Mouse (Mus musculus) c-Kit-positive CD71-negative TER-119-negative erythroid progenitor cells, embryonic 14.5 days (primary cell): Measurements from ENCODE around the gene Arl2bp.

Source experiments
- DNase-seq: peaks from one replicate; pipeline ENCODE4 v3.0.0-alpha.2; 2013; ENCODE audit warnings: low read depth

Gene Arl2bp

DNA sequence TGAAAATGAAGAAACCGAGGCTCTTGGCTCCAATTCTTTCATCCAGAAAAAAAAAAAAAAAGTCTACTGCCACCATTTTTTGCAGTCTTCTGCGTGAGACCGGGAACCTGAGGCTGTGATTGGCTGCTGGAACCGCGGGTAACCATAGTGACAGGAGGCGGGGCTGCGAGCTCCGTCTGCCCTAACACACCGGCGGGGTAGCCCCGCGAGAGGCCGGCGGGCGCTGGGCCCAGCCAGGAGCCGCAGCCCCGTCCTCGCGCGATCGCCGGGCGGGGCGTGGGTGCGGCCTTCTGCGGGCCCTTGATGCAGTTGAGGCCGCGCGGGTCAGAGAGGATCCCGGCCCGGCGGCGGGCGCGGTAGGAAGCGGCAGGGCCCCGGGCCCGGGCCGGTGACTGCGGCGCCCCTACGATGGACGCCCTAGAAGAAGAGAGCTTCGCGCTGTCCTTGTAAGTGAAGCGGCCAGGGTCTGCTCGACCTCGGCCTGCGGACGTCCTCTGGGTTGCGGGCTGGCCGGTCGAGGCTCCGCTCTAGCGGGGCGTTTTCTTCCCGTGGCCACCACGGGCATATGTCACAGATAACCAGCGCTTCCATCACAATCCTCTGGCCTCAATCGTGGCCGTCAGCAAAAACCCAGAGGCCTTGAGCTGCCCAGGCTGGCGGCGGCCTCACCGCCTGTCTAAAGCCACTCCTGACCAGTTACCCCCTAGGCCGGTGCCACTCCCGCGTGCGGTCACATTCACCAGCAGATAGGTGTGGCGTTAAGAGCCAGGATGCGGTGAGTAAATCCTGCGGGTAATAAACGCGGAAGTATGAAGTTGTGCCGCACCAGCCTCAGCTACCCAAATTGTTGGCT, at the start of gene Arl2bp:
TSS of gene Arl2bp (plus strand) at position 145 of the 853 bp plus-strand sequence.
- DNase-seq = peak; percentile 85

GRCm38 (mm10) chr8:94624885-94625284, 41.5 kb upstream of the Arl2bp start:
- DNase-seq = no peak

DNA sequence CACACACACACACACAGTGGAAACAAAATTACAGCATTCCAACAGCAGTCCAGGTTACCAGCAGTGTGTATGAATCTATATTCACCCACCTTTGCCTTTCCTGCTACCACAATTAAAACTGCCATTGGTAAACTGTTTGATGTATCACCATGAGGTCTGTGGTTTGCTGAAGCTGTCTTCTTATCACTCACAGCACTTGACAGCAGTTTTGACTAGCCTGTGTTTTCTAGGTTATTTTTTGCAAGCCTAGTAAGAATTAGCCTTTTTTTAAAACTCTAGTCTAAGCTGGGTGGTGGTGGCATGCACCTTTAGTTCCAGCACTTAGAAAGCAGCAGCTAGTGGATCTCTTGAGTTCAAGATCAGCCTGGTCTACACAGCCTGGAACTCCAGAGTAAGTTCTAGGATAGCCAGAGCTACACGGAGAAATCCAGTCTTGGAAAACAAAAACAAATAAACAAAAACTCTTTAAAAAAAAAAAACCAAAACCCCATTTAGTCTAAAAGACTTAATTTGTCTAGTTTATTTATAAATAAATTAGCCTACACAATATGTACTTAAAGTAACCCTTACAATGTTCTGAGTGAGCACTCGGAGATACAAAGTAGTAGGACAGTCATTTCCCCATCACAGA, 32.7 kb upstream of the Arl2bp start:
- no peak for DNase-seq

DNA sequence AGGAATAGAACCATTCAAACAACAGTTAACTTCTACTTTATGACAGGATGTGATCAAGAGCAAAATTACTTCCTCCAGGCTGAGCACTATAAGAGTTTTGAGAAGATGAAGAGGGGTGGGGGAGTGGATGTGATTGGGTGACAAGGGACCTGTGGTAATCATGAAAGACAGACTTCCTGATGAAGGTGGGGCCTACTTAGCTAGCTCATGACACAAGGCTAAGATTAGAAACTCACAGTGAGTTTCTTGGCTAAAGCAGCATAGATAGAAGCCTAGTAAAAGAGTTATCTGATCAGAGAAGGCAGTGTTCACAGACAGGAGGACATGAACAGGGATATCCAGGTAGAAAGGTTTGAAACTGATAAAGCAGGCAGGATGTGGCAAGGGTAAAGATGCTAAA, 32.2 kb upstream of the Arl2bp start:
- peak; percentile 30 for DNase-seq

- no peak for DNase-seq
Measured at GRCm38 (mm10) chr8:94641183-94641582, 25.2 kb upstream of the Arl2bp start.

DNA sequence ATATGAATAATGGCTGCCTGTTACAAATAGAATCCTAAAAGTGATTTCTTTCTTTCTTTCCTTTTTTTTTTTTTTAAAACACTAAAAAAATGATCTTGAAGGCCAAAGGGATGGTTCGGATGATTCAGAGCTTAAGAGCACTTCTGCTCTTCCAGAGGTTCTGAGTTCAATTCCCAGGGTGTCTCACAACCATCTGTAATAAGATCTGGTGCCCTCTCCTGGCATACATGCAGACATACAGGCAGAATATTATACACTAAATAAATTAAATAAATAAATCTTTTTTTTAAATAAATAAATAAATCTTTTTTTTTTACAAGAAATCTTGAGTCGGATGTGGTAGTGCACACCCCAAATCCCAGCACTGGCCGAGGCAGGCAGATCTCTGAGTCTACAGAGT, 24.5 kb upstream of the Arl2bp start:
- DNase-seq = no peak

DNA sequence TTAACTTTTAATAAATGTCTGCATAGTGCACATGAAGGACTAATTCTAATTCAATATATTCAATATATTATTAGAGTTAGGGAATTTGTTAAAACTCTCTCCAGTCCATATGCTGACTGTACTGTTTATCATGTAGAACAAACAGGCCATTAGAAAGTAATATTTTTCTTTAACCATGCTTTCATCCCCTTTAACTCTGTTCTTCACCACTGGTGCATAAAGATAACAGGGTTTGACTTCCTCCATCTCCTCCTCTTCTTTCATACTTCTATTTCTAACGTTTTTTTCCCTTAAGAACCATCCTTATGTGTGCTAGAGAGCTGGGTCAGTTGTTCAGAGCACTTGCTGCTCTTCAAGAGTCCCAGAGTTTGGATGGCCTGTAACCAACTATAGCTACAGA, 21.2 kb upstream of the Arl2bp start:
- no peak for DNase-seq

DNA sequence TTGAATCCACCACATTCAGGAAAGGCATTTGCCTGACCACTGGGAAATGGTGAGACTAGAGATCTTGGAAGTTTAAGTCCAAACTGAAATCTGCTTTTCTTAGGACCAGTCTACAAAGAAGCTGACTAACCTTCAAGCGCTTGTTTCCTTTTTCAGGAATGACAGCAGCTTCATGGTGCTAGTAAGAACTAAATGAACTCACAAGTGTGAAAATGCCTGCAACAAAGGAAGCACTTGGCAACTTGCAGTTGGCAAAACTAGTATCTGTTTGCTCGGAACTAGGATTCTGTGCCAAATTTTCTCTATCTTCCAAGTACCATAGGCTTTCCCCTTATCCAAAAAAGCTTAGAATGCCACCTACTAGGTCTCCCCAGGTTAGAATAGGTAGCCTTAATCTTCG, 20.2 kb upstream of the Arl2bp start:
- no peak for DNase-seq

- DNase-seq = no peak
Measured at GRCm38 (mm10) chr8:94649496-94649895, 16.9 kb upstream of the Arl2bp start.

GRCm38 (mm10) chr8:94652951-94653350, 13.4 kb upstream of the Arl2bp start:
- DNase-seq = no peak

- no peak for DNase-seq
Measured at GRCm38 (mm10) chr8:94654994-94655393, 11.4 kb upstream of the Arl2bp start.

- DNase-seq = no peak
Measured at GRCm38 (mm10) chr8:94658031-94658430, 8.4 kb upstream of the Arl2bp start.

- DNase-seq = no peak
Measured at GRCm38 (mm10) chr8:94660418-94660817, 6.0 kb upstream of the Arl2bp start.

- no peak for DNase-seq
Measured at GRCm38 (mm10) chr8:94664722-94665121, 1.7 kb upstream of the Arl2bp start.

DNA sequence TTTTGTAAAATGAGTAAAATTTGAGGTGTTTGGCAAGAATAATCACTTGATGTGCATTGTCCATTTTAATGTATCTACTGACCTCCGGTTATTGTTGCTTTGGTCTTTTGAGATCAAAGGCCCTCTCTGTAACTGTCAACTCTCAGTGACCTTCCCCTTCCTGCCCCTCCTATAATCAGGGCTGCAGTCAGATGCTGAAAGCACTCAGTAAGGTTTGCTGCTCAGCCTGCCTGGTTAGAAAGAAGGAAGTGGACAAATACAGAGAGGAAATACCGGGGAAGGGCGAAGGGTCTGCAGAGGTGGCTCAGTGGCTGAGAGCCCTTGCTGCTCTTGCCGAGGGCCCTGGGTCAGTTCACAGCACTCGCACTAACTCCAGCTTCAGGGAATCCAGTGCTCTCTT, 8.0 kb downstream of the Arl2bp start:
- DNase-seq = no peak

DNA sequence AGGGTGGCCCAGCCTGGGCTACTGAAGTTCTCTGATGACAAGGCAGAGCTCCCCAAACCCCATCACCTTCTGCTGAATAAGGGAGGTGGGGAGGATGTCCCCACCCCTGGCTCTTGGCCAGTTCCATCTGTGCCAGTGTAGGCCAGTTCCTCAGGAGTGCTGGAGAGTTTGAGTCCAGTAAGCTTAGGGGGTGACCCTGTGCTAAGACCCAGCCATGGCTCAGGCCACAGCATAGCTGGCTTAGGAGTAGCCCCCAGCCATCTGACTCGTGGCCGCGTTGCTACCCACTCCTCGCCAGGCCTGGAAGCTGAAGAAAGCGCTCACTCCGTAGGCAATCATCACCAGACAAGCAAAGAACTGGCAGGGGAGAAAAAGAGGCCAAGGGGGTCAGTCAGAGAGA, 9.5 kb downstream of the Arl2bp start:
- DNase-seq = no peak

DNA sequence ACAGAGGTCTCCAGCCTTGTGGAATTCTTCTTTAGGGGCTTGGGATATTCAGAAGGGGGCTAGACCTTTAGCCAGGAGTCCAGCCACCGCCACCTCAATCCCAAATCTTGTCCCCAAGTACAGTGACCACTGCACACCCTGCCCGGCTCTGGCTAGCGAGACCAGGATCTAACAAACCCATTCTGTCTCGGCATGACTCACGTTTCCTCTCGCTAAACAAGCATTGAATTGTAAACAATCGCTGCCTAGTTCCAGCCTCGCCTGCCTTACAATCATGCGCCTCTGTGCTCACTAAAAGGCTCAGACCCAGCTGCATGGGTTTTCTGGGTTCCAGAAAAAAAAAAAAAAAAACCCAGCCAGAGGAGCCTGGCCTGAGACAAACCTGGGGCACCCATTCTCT, 12.2 kb downstream of the Arl2bp start:
- no peak for DNase-seq

GRCm38 (mm10) chr8:94680414-94680813, 14.0 kb downstream of the Arl2bp start:
- DNase-seq = no peak

DNA sequence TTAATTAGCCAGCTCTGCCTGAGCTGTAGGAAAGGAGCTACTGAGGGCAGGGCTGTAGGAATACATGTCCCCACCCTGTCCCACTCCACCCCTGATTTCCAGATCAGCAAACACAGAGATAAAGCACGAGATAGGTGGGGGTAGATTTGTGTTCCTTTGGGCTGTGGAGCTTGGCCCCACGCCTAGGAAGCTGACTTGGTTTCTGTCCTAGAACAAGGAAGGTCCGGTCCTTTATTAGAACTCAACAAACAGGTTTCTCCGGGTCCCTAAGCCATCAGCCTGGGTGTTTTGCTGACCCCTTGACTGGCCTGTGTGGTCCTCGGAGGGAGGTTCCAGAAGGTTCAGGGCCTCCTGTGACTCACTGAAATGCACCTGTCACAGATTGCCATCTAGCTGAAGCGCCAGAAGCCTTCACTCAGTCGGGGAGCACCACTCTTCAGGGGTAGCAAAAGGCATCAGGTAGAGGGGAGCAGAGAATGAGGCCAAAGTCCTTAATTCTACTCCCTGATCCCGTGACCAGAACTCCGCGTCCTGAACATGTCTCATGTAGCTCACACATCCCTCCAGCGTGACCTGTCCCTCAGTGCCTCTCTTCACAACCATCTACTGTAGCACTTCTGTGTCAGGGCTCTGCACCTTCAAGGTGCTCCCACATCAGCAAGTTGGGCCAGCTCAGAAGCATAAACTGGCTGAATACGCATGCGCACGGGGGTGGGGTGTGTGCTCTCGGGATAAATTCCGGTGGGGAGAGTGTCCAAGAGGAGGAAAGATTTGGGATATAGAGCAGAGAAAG, 16.5 kb downstream of the Arl2bp start:
- DNase-seq = no peak

GRCm38 (mm10) chr8:94684287-94684686, 17.9 kb downstream of the Arl2bp start:
- DNase-seq = no peak

DNA sequence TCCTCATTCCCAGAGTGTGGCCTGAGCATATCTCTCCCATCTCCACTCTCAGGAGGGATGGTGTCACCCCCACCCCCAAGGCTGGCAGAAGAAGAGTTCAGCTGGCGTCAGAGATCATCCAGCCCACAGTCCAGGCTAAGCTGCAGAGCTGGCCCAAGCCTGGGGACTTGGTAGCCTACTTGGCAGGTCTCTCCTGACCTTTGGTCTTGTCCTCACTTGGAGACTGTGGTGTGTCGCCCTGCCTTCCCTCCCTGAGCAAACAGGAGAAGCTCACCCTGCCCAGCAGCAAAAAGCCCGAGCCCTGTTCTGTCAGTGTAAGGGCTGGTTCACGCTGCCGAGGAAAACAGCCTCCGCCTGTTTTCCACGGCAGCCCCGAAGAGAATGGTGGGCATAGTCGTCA, 19.6 kb downstream of the Arl2bp start:
- DNase-seq = no peak

DNA sequence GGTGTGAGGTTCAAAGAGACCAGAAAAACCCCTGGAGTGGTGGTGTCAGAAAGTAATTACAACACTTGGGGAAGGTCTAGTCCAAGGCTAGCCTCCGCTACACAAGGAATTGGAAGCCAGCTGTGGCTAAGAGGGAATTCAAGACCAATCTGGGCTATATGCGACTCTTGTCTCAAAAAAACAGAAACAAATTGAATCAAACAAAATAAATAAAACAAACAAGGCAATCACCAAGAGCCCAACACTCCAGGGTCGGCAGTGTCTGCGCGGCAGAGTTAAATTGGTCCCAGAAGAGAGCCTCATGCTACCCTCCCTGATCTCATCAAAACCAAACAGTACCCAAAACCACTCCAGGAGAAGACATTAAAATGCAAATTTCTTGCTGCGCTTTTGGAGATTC, 28.3 kb downstream of the Arl2bp start:
- no peak for DNase-seq
